Mouse (Mus musculus) spleen, embryonic (tissue): Measurements from ENCODE around the gene Ptov1.

Experiments
- CTCF ChIA-PET: fragments of 350-600 bp; sonication (Branson Sonifier 250); formaldehyde crosslinking; loops from one replicate; lab custom pipeline; 2022; lab: Charles Lee

Gene Ptov1

GRCm38 (mm10) chr7:44860576-44861428, 8.8 kb downstream of the Ptov1 start:
- CTCF ChIA-PET: interaction anchor here (0.5 to 0.9 kb wide), 3 partner anchors 11 to 31 kb away, joined by 3 to 9 read pairs (median 3); no protein-coding TSS in a partner anchor

DNA sequence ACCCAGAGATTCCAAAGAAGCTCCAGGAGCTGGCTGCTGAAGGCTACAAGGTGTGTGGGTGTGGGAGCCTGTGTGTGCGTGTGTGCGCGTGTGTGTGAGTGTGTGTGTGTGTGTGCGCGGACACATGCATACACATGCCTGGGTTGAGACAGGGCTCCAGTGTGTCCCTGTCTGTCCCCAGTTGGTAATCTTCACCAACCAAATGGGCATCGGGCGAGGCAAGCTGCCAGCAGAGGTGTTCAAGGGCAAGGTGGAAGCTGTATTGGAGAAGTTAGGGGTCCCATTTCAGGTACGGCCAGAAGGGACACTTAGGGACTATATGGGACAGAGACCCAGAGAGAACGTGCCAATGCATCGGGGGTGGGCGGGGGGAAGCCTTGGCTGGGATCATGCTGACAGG, 9.7 kb downstream of the Ptov1 start:
- CTCF ChIA-PET: interaction anchor here (0.5 to 0.9 kb wide), 2 partner anchors 12 to 19 kb away, joined by 3 to 9 read pairs; no protein-coding TSS in a partner anchor

DNA sequence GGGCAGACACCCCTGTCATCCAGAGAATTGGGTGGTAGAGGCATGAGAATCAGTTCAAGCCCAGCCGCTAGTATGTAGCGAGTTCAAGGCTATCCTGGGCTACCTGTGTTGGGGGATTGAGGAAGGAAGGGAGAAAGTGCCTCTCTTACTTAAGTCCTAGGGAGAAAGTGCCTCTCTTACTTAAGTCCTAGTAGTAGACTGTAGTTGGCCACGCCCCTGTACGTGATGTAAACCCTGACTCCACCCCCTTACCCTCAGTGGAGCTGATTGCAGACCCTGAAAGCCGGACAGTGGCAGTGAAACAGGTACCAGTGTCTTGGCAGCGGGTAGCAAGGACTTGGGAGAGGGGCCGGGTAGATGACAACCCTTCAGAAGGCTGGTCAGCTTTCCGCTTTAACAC, 11.7 kb downstream of the Ptov1 start:
- CTCF ChIA-PET: interaction anchor here (0.7 to 1.1 kb wide), 2 partner anchors 32 to 657 kb away, joined by 3 read pairs; no protein-coding TSS in a partner anchor

- CTCF ChIA-PET: no interaction called here
Measured at GRCm38 (mm10) chr7:44857042-44857552, 12.5 kb downstream of the Ptov1 start, which contains the start of gene Pnkp. Gene Pnkp, plus strand, starts transcription at chr7:44857139.

- CTCF ChIA-PET: no interaction called here
Measured at GRCm38 (mm10) chr7:44856265-44856916, 13.2 kb downstream of the Ptov1 start.

DNA sequence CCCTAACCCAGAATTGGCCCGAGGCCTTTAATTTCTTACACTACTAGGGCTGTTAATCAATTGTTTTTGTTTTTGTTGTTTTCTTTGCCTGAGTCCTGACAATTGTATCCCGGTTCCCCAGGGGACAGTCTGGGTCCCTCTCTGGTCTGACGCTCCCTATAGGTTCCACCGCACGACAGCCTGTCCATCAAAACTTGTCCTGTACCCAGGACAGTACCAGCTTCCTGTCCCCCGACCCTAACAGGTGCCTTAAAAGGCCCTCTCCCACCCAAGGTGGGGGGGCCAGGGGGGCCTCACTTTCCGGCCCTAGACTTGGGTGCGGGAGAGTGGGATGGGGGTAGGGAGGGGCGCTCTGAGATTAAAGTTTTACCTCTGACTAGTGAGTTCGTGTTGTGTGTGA, 14.6 kb downstream of the Ptov1 start:
- CTCF ChIA-PET: no interaction called here

GRCm38 (mm10) chr7:44854356-44855031, 15.1 kb downstream of the Ptov1 start:
- CTCF ChIA-PET: no interaction called here

GRCm38 (mm10) chr7:44853596-44854355, 15.8 kb downstream of the Ptov1 start:
- CTCF ChIA-PET: no interaction called here

GRCm38 (mm10) chr7:44853065-44853464, 16.5 kb downstream of the Ptov1 start:
- CTCF ChIA-PET: interaction anchor here (0.8 kb wide), 1 partner anchor 111 kb away, joined by 3 read pairs; no protein-coding TSS in a partner anchor

GRCm38 (mm10) chr7:44852259-44853027, 17.1 kb downstream of the Ptov1 start:
- CTCF ChIA-PET: interaction anchor here (0.8 kb wide), 1 partner anchor 110 kb away, joined by 3 read pairs; no protein-coding TSS in a partner anchor

DNA sequence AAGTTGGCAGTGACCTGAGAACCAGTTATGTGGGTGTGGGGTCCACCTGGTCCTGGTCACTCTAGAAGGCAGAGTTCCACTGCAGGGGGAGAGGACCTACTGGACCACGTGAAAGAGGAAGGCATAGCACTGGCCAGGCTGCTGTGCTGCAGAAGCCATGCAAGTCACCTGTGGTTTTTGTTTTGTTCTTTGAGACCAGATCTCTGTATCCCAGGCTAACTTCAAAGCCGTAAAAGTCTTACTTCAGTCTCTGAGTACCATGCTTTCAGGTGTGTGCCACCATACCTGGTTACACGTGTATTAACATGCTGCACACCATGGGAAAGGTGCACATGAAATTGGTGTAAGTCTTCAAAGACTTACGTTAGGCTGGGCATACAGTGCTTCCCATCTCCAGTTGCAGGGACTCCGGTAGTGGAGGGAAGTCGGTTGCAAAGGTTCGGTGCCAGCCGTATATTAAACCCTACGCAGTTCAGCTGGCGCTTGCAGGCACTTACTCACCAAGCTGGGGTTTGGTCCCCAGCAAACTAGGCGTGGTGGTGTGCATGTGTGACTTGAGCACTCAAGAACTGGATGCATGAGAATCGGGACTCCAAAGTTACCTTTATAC, 17.9 kb downstream of the Ptov1 start:
- CTCF ChIA-PET: no interaction called here

GRCm38 (mm10) chr7:44850789-44851624, 18.6 kb downstream of the Ptov1 start:
- CTCF ChIA-PET: no interaction called here

GRCm38 (mm10) chr7:44850146-44850545, 19.4 kb downstream of the Ptov1 start:
- CTCF ChIA-PET: interaction anchor here (0.5 to 1.2 kb wide), 4 partner anchors 24 to 267 kb away, joined by 3 to 5 read pairs (median 3); no protein-coding TSS in a partner anchor

DNA sequence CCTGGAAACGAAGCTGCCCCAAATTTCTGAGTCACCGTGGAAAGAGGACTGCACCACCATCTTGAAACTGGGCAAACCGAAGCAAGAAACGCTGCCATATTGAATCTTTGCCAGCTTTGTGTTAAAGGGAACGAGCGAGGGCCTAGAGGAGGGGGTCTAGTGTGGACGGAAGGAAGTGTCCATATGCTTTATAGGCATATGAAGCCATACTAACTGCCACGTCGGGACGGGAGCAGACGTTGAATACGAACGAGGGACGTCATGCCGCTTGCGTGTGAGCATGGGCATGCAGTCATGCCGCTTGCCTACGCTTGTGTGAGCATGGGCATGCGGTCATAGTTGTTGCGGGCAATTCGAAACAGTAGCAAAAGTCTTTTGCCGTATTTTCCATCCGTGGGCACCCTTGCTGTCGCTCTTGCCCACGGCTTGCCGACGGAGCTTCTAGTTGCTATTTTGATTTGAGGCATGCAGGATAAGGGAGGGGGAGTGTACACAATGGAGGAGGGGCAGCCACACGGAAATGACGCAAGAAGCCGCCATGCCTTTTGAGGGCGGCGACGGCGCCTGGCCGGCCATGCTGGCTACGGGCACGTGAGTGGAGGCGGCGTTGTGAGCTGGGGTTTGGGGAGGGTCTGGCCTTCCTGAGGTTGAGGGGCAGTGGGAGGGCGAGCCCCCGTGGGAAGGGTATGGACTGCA, 20.0 kb downstream of the Ptov1 start:
- CTCF ChIA-PET: interaction anchor here (0.5 to 1.2 kb wide), 4 partner anchors 23 to 267 kb away, joined by 3 to 5 read pairs (median 3); no protein-coding TSS in a partner anchor

GRCm38 (mm10) chr7:44848561-44849415, 20.8 kb downstream of the Ptov1 start, which contains the start of the genes Akt1s1 and Tbc1d17:
Gene Akt1s1, plus strand, starts transcription at chr7:44848991.
Gene Tbc1d17, minus strand, starts transcription at chr7:44849079.
- CTCF ChIA-PET: interaction anchor here (1.1 kb wide), 1 partner anchor 23 kb away, joined by 3 read pairs; no protein-coding TSS in a partner anchor

- CTCF ChIA-PET: interaction anchor here (1.1 kb wide), 1 partner anchor 11 kb away, joined by 3 read pairs; no protein-coding TSS in a partner anchor
Measured at GRCm38 (mm10) chr7:44847772-44848171, 21.8 kb downstream of the Ptov1 start.
